Mouse (Mus musculus) forebrain, embryonic 13.5 days (tissue): ENCODE measurements around the gene Nsfl1c. TPM values are rescaled to one million over a fixed set of nuclear protein-coding genes. Genes with fewer than 3 reads are reported as not detected.

Experiments
- polyA plus RNA-seq: library from polyadenylated mRNA; unstranded; fragments of >200 nt; fragmentation: Nextera tagmentation; extraction: Ambion mirVana; gene quantifications from 2 replicates; pipeline ENCODE4 v1.2.1, GENCODE M21; 2015

Gene Nsfl1c
- polyA plus RNA-seq, 1 experiment from 2014 or later, result 282 TPM

Other genes with a start within 250 kb of the Nsfl1c start
- not detected in 2 replicates for gene 4921509C19Rik, start 18.0 kb upstream of the Nsfl1c start, polyA plus RNA-seq
- 529 and 558 TPM in 2 replicates for gene Fkbp1a, start 48.3 kb downstream of the Nsfl1c start, polyA plus RNA-seq
- gene Sdcbp2, start 78.4 kb downstream of the Nsfl1c start, polyA plus RNA-seq, result 0.35 and 0.58 TPM in 2 replicates
- 4.7 and 4.9 TPM in 2 replicates for gene Snph, start 138.4 kb downstream of the Nsfl1c start, polyA plus RNA-seq
- 0.10 TPM in 1 of 2 replicates, not detected in the other for gene Rad21l, start 174.4 kb downstream of the Nsfl1c start, polyA plus RNA-seq
- gene Tmem74b, start 207.8 kb downstream of the Nsfl1c start, polyA plus RNA-seq, result 13.3 and 16.9 TPM in 2 replicates